In genomic region chr2:72868173-72868572, GRCm38 (mm10) we compare ENCODE assay signal across 21 mouse cellular contexts.
"Had no signal": no experiment of that assay in that cellular context is flagged by ENCODE, and none has a peak within 500 bp of the region (broad histone marks: within the 10 kb centered on the region; RNA-seq: fewer than 3 reads in every experiment).

No protein-coding gene starts in this region.

- H3K36me3 ChIP-seq: lung, embryonic 15.5 days; midbrain, embryonic 13.5 days; midbrain, embryonic 15.5 days; neural tube, embryonic 13.5 days; neural tube, embryonic 15.5 days had no signal

- H3K4me3 ChIP-seq: lung, embryonic 15.5 days; midbrain, embryonic 13.5 days; midbrain, embryonic 15.5 days; neural tube, embryonic 13.5 days; neural tube, embryonic 15.5 days had no signal

- H3K27me3 ChIP-seq: lung, embryonic 15.5 days; midbrain, embryonic 13.5 days; midbrain, embryonic 15.5 days; neural tube, embryonic 13.5 days; neural tube, embryonic 15.5 days had no signal

- H3K9me3 ChIP-seq: lung, embryonic 15.5 days; midbrain, embryonic 13.5 days; midbrain, embryonic 15.5 days; neural tube, embryonic 13.5 days; neural tube, embryonic 15.5 days had no signal

- H3K4me1 ChIP-seq: lung, embryonic 15.5 days; megakaryocyte, embryonic 14.5 days; midbrain, embryonic 15.5 days; neural tube, embryonic 15.5 days had no signal

- H3K4me2 ChIP-seq: lung, embryonic 15.5 days; midbrain, embryonic 11.5 days; midbrain, embryonic 13.5 days; midbrain, embryonic 15.5 days; neural tube, embryonic 13.5 days; neural tube, embryonic 15.5 days had no signal

- H3K9ac ChIP-seq: liver, postnatal 0 days; lung, embryonic 15.5 days; midbrain, embryonic 13.5 days; midbrain, embryonic 15.5 days; neural tube, embryonic 13.5 days; neural tube, embryonic 15.5 days had no signal

- H3K27ac ChIP-seq: lung, embryonic 15.5 days; macrophage; midbrain, embryonic 13.5 days; midbrain, embryonic 15.5 days; neural tube, embryonic 13.5 days; neural tube, embryonic 15.5 days had no signal

- ATAC-seq: liver, postnatal 0 days; lung, postnatal 0 days; midbrain, embryonic 13.5 days; midbrain, embryonic 15.5 days had no signal

- DNase-seq: liver, postnatal 0 days; lung, adult 2 months; lung, postnatal 14 days; lung, postnatal 36 days; retina, postnatal 1 day; right cerebral cortex, adult 18-20 months; right cerebral cortex, postnatal 25 days; right cerebral cortex, postnatal 4 days; spleen, adult 18-20 months; thymus, adult 18-20 months; thymus, postnatal 25 days; thymus, postnatal 4 days had no signal
